Mouse (Mus musculus) adrenal gland, adult 18-20 months (tissue): ENCODE results near the gene Dlat. TPM values are rescaled to one million over a fixed set of nuclear protein-coding genes. Genes with fewer than 3 reads are reported as not detected.
A peak's percentile ranks its signal among the peaks of the same experiment; 100 is the strongest.

ENCODE experiments used
- DNase-seq, 2 experiments: peaks; one replicate each; pipeline ENCODE4 v3.0.0; 2021 to 2022; ENCODE audit warnings: low spot score in 2 of 2
- total RNA-seq, 2 experiments: library from RNA; stranded (reverse); gene quantifications; 1 replicate in 1 of 2; 2 replicates in 1 of 2; pipeline ENCODE4 v1.2.3; 2021

The Dlat gene
- total RNA-seq, 2 experiments from 2014 or later = 164 to 320 TPM

GRCm38 (mm10) chr9:50596973-50597372 lies 62.6 kb downstream of the Dlat start:
- DNase-seq = no peak

- DNase-seq = no peak
Measured at GRCm38 (mm10) chr9:50594794-50595417, 64.7 kb downstream of the Dlat start.

GRCm38 (mm10) chr9:50593544-50593943 lies 66.0 kb downstream of the Dlat start:
- DNase-seq = peak; percentile 16 to 40

- no peak for DNase-seq
Measured at GRCm38 (mm10) chr9:50592955-50593354, 66.6 kb downstream of the Dlat start.

- DNase-seq = no peak
Measured at GRCm38 (mm10) chr9:50590856-50591518, 68.6 kb downstream of the Dlat start.

- no peak for DNase-seq
Measured at GRCm38 (mm10) chr9:50586955-50587354, 72.6 kb downstream of the Dlat start.

- no peak for DNase-seq
Measured at GRCm38 (mm10) chr9:50585145-50585818, 74.3 kb downstream of the Dlat start.

Other genes with a start within 250 kb of the Dlat start
- gene Plet1, start 165.3 kb downstream of the Dlat start, total RNA-seq = under 1 TPM in 1 of 2 experiments, not detected in 1; 0.29 TPM
- 10 to 100 TPM; 76.0 to 77.4 TPM for gene Pts, start 131.1 kb downstream of the Dlat start, total RNA-seq
- 1 to 10 TPM; 3.9 to 6.5 TPM for gene Il18, start 105.0 kb downstream of the Dlat start, total RNA-seq
- gene Bco2, start 104.6 kb downstream of the Dlat start, total RNA-seq = 1 to 10 TPM; 4.6 to 4.7 TPM
- not detected for gene Tex12, start 98.5 kb downstream of the Dlat start, total RNA-seq
- 100 to 1,000 TPM; 260 to 414 TPM for gene Sdhd, start 56.0 kb downstream of the Dlat start, total RNA-seq
- gene Timm8b, start 55.9 kb downstream of the Dlat start, total RNA-seq = 100 to 1,000 TPM; 210 to 223 TPM
- 1 to 10 TPM; 1.2 to 2.1 TPM for gene Pih1d2, start 42.5 kb downstream of the Dlat start, total RNA-seq
- 10 to 100 TPM; 24.5 to 25.6 TPM for gene Nkapd1, start 42.3 kb downstream of the Dlat start, total RNA-seq
- 1 to 10 TPM; 5.4 to 7.7 TPM for gene Dixdc1, start 79.7 kb upstream of the Dlat start, total RNA-seq
- 1 to 10 TPM; 5.1 to 5.4 TPM for gene 2310030G06Rik, start 86.8 kb upstream of the Dlat start, total RNA-seq
- 10 to 100 TPM; 26.1 to 89.2 TPM for gene Cryab, start 91.5 kb upstream of the Dlat start, total RNA-seq
- gene Hspb2, start 92.6 kb upstream of the Dlat start, total RNA-seq = 1 to 10 TPM; 1.7 to 3.4 TPM
- gene Fdxacb1, start 108.5 kb upstream of the Dlat start, total RNA-seq = 1 to 10 TPM; 4.5 to 5.6 TPM
- gene Alg9, start 115.2 kb upstream of the Dlat start, total RNA-seq = 10 to 100 TPM; 22.2 to 30.1 TPM
- gene 1110032A03Rik, start 115.7 kb upstream of the Dlat start, total RNA-seq = 10 to 100 TPM; 47.5 to 69.0 TPM
- 10 to 100 TPM; 44.3 to 64.2 TPM for gene Ppp2r1b, start 185.5 kb upstream of the Dlat start, total RNA-seq